Mouse (Mus musculus) myocyte (in vitro differentiated cells): ENCODE results near the gene Mroh2a.

Source experiments
- CEBPB ChIP-seq: IDR thresholded peaks from 2 replicates; pipeline ENCODE4 v1.6.1; 2011; ENCODE audit warnings: mild to moderate bottlenecking, moderate library complexity; ENCODE audit not compliant: poor library complexity, insufficient read depth, severe bottlenecking
- SRF ChIP-seq: IDR thresholded peaks from one replicate; pipeline ENCODE4 v1.6.1; 2011; ENCODE audit warnings: low read depth; ENCODE audit not compliant: control insufficient read depth, insufficient read length

- TF ChIP-seq SRF (no peak), CEBPB (no peak)
These were observed 26.3 kb downstream of the Mroh2a start for GRCm38 (mm10) chr1:88253106-88253505.
